Mouse (Mus musculus) thymus, adult 2 months (tissue): Measurements from ENCODE around the gene Prr15l. TPM values are rescaled to one million over a fixed set of nuclear protein-coding genes. Genes with fewer than 3 reads are reported as not detected.

ENCODE experiments used
- DNase-seq: peaks from one replicate; pipeline ENCODE4 v3.0.0; 2021
- H3K27ac ChIP-seq: fragments of 200-500 bp; 2 replicates; pipeline ENCODE4 v1.5.1; 2012; ENCODE audit warnings: low read length, control low read depth; ENCODE audit not compliant: control insufficient read depth, insufficient read depth
- H3K27me3 ChIP-seq: fragments of 200-500 bp; 2 replicates; pipeline ENCODE4 v1.6.1; 2012; ENCODE audit warnings: mild to moderate bottlenecking, low read length, moderate library complexity, mixed read lengths; ENCODE audit not compliant: control insufficient read depth, insufficient read depth
- H3K36me3 ChIP-seq: fragments of 200-500 bp; 2 replicates; pipeline ENCODE4 v1.6.1; 2012; ENCODE audit warnings: mild to moderate bottlenecking, low read length, moderate library complexity; ENCODE audit not compliant: control insufficient read depth, insufficient read depth
- H3K4me1 ChIP-seq: fragments of 200-500 bp; replicated peaks from 2 replicates; pipeline ENCODE4 v1.6.1; 2012; ENCODE audit warnings: low read length; ENCODE audit not compliant: control insufficient read depth, insufficient read depth
- H3K4me3 ChIP-seq: fragments of 200-500 bp; 2 replicates; pipeline ENCODE4 v1.5.1; 2012; ENCODE audit warnings: mild to moderate bottlenecking, low read length, control low read depth, moderate library complexity; ENCODE audit not compliant: control insufficient read depth, insufficient read depth
- CTCF ChIP-seq: fragments of 200-500 bp; IDR thresholded peaks from 2 replicates; pipeline ENCODE4 v1.5.1; 2012; ENCODE audit warnings: mild to moderate bottlenecking, control low read depth, low read length, moderate library complexity, borderline replicate concordance; ENCODE audit not compliant: control insufficient read depth, poor library complexity, insufficient read depth; ENCODE audit errors: extremely low read depth
- POLR2A ChIP-seq: fragments of 200-500 bp; IDR thresholded peaks from 2 replicates; pipeline ENCODE4 v1.6.1; 2012; ENCODE audit warnings: mild to moderate bottlenecking, low read length, control low read depth, moderate library complexity; ENCODE audit not compliant: control insufficient read depth, poor library complexity, insufficient read depth; ENCODE audit errors: extremely low read depth
- WGBS: fragments of 180-500 bp; shearing (Covaris S2); methylation state at CpG from one replicate; pipeline ENCODE4 v1.1.7; 2018; 5-methylcytosine and 5-hydroxymethylcytosine counted together
- polyA plus RNA-seq: library from polyadenylated mRNA; depleted of rRNA; stranded (reverse); fragments of >200 nt; gene quantifications from 2 replicates; pipeline ENCODE4 v1.2.3, GENCODE M21; 2012

Prr15l gene
- polyA plus RNA-seq, 1 experiment, result 1.3 TPM

GRCm38 (mm10) chr11:96891784-96892527 lies 35.9 kb upstream of the Prr15l start:
- Histone ChIP-seq H3K27ac (no peak overlapping the region), H3K36me3 (no peaks in the 10 kb centered on the region), H3K4me1 (peaks cover 3% of the 10 kb centered on the region), H3K4me3 (no peak overlapping the region), H3K27me3 (no peaks in the 10 kb centered on the region)
- TF ChIP-seq CTCF (no peak), POLR2A (no peak)
- DNase-seq, result no peak
- 91% methylated on average over 14 of the region's 14 CpGs for WGBS

DNA sequence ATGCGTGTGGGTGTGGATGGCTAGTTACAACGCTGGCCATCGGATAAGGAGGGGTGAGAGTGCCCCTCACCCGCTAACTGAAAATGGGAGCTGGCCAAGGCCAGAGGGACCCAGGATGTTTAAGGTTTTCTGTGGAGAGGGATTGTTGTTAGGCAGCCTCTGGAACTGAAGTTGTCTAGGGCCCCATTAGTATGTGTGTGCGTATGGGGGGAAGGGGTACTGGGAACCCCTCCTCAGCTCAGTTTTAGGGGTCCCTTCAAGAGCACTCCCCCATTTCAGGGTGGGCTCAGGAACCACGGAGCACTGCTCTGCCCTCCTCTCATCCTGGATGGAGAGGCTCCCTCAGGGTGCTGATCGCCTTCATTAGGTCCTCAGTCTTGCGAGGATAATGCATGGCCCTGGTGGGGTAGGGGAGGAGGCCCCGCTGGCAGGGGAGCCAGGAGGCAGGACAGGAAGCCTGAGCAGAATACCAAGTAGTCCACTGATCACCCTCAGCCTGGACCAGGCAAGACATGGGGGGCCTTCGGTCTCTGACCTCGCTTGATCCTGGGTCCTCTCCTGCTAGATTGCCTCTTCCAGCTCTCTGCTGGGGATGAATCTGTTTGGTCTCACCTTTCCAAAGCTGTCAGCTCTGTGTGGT lies 34.6 kb upstream of the Prr15l start:
- WGBS, result 90% methylated on average over 11 of the region's 11 CpGs
- Histone ChIP-seq H3K4me3 (no peak overlapping the region), H3K27me3 (no peaks in the 10 kb centered on the region), H3K36me3 (no peaks in the 10 kb centered on the region), H3K27ac (no peak overlapping the region), H3K4me1 (no peaks in the 10 kb centered on the region; the same call in 1 of the 2 replicates)
- no peak for DNase-seq
- no peak for TF ChIP-seq POLR2A
- TF ChIP-seq CTCF, result no peak

DNA sequence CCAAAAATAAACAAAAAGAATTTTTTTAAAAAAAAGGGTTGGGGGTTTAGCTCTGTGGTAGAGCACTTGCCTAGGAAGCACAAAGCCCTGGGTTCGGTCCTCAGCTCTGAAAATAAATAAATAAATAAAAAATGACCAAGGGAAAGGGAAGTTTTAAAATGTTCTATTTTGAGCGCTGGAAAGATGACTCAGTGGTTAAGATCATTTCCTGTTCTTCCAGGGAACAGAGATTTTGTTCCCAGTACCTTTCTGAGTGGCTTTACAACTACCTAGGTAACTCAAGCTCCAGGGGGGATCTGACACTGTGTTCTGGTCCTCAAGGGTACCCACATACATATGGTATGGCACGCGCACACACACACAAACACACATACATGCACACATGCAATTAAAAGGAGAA lies 32.0 kb upstream of the Prr15l start:
- Histone ChIP-seq H3K4me1 (no peaks in the 10 kb centered on the region; the same call in 1 of the 2 replicates), H3K4me3 (no peak overlapping the region), H3K36me3 (no peaks in the 10 kb centered on the region), H3K27ac (no peak overlapping the region), H3K27me3 (no peaks in the 10 kb centered on the region)
- TF ChIP-seq CTCF (no peak), POLR2A (no peak)
- no peak for DNase-seq
- 61% methylated on average over 4 of the region's 4 CpGs for WGBS

DNA sequence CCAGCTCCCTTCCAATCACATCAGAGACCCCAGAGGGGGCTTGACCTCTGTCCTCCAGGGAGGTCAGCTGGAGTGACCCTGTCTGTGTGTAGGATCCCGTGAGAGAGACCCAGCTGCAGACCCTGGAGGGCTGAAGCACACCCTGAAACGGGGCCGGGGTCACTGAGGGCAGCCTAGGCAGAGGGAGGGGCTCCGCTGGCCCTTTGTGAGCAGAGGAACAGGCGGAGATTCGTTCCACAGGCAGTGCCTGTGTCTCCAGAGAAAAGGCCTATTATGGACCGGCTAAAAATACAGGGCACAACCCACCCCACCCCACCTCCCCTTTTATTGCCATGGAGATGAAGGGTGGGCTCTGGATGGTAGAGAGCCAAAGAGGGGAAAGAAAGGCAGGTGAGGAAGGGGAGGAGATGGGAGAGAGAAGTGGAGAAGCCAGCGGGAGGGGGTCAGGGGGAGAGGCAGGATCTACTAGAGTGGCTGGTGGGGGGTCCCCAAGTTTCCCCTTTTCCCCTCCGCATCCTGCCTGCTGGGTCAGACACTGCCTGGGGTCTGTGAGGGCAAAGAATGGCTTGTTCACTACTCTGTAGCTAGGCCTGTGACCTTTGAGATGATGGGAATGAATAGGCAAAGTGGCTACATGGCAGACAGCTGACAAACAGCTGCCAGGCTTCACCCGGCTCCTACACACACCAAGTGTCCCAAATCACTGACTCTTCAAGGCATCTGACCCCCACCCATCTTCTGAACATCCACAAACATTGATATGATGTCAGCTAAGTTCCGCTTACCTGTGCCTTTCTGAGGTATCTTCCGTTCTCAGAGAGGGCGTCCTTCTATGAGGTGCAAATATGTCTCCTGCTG lies 28.2 kb upstream of the Prr15l start:
- H3K36me3 ChIP-seq, result no peaks in the 10 kb centered on the region
- H3K27me3 ChIP-seq, result no peaks in the 10 kb centered on the region
- DNase-seq, result no peak
- no peak overlapping the region for H3K27ac ChIP-seq
- TF ChIP-seq POLR2A (no peak), CTCF (no peak)
- 87% methylated on average over 13 of the region's 13 CpGs for WGBS
- no peaks in the 10 kb centered on the region for H3K4me1 ChIP-seq
- no peak overlapping the region for H3K4me3 ChIP-seq

GRCm38 (mm10) chr11:96901332-96901731 lies 26.6 kb upstream of the Prr15l start:
- 92% methylated on average over 9 of the region's 9 CpGs for WGBS
- no peaks in the 10 kb centered on the region for H3K27me3 ChIP-seq
- H3K4me1 ChIP-seq, result no peaks in the 10 kb centered on the region
- H3K27ac ChIP-seq, result no peak overlapping the region
- TF ChIP-seq POLR2A (no peak), CTCF (no peak)
- no peaks in the 10 kb centered on the region for H3K36me3 ChIP-seq
- DNase-seq, result no peak
- no peak overlapping the region for H3K4me3 ChIP-seq

DNA sequence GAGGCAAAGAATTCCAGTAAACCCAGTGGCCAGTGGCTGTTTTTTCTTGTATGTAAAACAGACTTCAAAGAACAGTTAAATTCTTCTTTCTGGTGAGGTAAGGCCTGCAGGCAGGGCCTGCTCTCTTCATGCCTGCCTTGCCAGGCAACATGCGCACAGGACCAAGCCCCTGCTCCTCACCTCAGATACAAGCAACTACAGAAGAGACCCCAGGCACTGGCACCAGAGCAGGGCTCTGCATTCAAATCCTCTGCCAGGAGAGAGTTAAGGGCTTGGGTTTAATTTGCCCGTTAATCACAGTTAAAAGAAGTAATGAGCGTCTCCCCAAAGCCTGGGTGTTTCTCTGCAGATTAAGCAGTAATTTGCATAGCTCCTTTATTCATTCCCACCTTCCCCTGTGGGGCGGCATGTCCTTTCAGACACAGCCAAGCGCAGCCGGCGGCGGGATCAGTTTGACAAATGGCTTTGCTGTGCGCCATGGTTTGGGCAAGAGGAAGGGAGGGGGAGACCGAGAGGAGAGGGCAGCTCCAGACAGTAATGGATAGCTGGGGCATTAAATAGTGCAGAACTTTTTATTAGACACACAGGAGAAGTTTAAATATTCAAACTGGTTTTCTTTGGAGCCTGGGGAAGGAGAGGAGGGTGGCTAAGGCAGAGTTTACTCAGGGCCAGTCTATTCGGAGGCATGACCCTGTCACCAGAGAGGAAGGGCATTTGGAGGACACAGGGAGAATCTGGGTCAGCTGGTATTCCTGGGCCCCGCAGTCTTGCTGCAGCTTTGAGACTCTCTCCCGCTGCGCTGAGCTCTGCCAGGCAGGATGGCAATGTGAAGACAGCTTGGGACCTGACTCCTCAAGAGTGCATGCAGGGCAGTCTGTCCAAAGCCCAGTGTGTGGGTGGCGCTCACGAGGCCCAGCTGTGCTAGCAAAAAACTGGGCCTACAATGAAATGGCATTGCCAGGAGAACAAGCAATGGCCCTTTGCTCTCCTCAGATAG lies 25.0 kb upstream of the Prr15l start:
- Histone ChIP-seq H3K4me3 (no peak overlapping the region), H3K27me3 (no peaks in the 10 kb centered on the region), H3K27ac (no peak overlapping the region), H3K4me1 (no peaks in the 10 kb centered on the region), H3K36me3 (peaks cover 4% of the 10 kb centered on the region; the same call in 1 of the 2 replicates)
- TF ChIP-seq CTCF (no peak), POLR2A (no peak)
- WGBS, result 90% methylated on average over 16 of the region's 16 CpGs
- DNase-seq, result no peak
